Mouse (Mus musculus) C2C12 (cell line): ENCODE data around the gene Dirc2.

Source experiments
- CTCF ChIP-seq: IDR thresholded peaks from one replicate; pipeline ENCODE4 v1.5.1; 2011; ENCODE audit not compliant: control insufficient read depth, insufficient read depth, insufficient read length
- MAX ChIP-seq: IDR thresholded peaks from one replicate; pipeline ENCODE4 v1.6.1; 2011; ENCODE audit warnings: mild to moderate bottlenecking, control low read depth
- MYOD1 ChIP-seq: IDR thresholded peaks from one replicate; pipeline ENCODE4 v1.6.1; 2011; ENCODE audit warnings: low read depth; ENCODE audit not compliant: control insufficient read depth, insufficient read length
- MYOG ChIP-seq: IDR thresholded peaks from one replicate; pipeline ENCODE4 v1.6.1; 2011; ENCODE audit not compliant: control insufficient read depth, insufficient read length; ENCODE audit errors: extremely low read depth
- USF1 ChIP-seq: IDR thresholded peaks from one replicate; pipeline ENCODE4 v1.6.1; 2011; ENCODE audit warnings: low read depth, mild to moderate bottlenecking, control low read depth, moderate library complexity

GRCm38 (mm10) chr16:35715771-35716170 is 53.4 kb downstream of the Dirc2 start:
- no peak for TF ChIP-seq CTCF
- no peak for TF ChIP-seq MYOG
- TF ChIP-seq USF1, result no peak
- no peak for TF ChIP-seq MYOD1
- TF ChIP-seq MAX, result no peak
